Mouse (Mus musculus) MEL (cell line): ENCODE results near the gene Nckap5l. TPM values are rescaled to one million over a fixed set of nuclear protein-coding genes. Genes with fewer than 3 reads are reported as not detected.

Source experiments
- DNase-seq: peaks from one replicate; pipeline ENCODE4 v3.0.0; 2011; ENCODE audit warnings: low read depth, low spot score
- H3K27ac ChIP-seq: 2 replicates; pipeline ENCODE4 v1.5.1; 2012; ENCODE audit warnings: low read depth, mild to moderate bottlenecking, control low read depth, low read length, moderate library complexity; ENCODE audit not compliant: control insufficient read depth
- H3K27me3 ChIP-seq, 2 experiments: fragments of 150-350 bp in 1 of 2; sonication (generic) in 1 of 2; 2 replicates each; pipeline ENCODE4 v1.6.1; 2012; ENCODE audit warnings: low read length in 2 of 2, mild to moderate bottlenecking in 2 of 2, improper control_type of control experiment in 1 of 2, moderate library complexity in 1 of 2; ENCODE audit not compliant: insufficient read depth in 2 of 2, control insufficient read depth in 1 of 2
- H3K36me3 ChIP-seq, 2 experiments: 2 replicates each; pipeline ENCODE4 v1.6.1; 2012 to 2014; ENCODE audit warnings: low read length in 2 of 2, improper control_type of control experiment in 1 of 2, inconsistent platforms in 1 of 2, mild to moderate bottlenecking in 1 of 2; ENCODE audit not compliant: insufficient read depth in 2 of 2, control insufficient read depth in 1 of 2
- H3K4me1 ChIP-seq, 2 experiments: fragments of 150-350 bp in 1 of 2; sonication (generic) in 1 of 2; 2 replicates each; pipeline ENCODE4 v1.6.1; 2012; ENCODE audit warnings: low read length in 2 of 2, improper control_type of control experiment in 1 of 2, mild to moderate bottlenecking in 1 of 2; ENCODE audit not compliant: insufficient read depth in 2 of 2, control insufficient read depth in 1 of 2
- H3K4me3 ChIP-seq, 2 experiments: fragments of 150-350 bp in 1 of 2; sonication (generic) in 1 of 2; 2 replicates each; pipeline ENCODE4 v1.5.1; 2012; ENCODE audit warnings: low read depth in 2 of 2, low read length in 2 of 2, mild to moderate bottlenecking in 2 of 2, moderate library complexity in 2 of 2, control low read depth in 1 of 2, improper control_type of control experiment in 1 of 2; ENCODE audit not compliant: control insufficient read depth in 1 of 2, insufficient read depth in 1 of 2
- H3K79me2 ChIP-seq: 2 replicates; pipeline ENCODE4 v1.6.1; 2012; ENCODE audit warnings: mild to moderate bottlenecking, low read length, moderate library complexity; ENCODE audit not compliant: control insufficient read depth, poor library complexity, insufficient read depth
- H3K9ac ChIP-seq: 2 replicates; pipeline ENCODE4 v1.6.1; 2012; ENCODE audit warnings: low read depth, mild to moderate bottlenecking, control low read depth, low read length, moderate library complexity; ENCODE audit not compliant: control insufficient read depth, poor library complexity, severe bottlenecking
- H3K9me3 ChIP-seq: fragments of 150-350 bp; sonication (generic); replicated peaks from 2 replicates; pipeline ENCODE4 v1.6.1; 2012; ENCODE audit warnings: mild to moderate bottlenecking, low read length, improper control_type of control experiment, moderate library complexity; ENCODE audit not compliant: insufficient read depth
- ELF1 ChIP-seq: IDR thresholded peaks from 2 replicates; pipeline ENCODE4 v1.6.1; 2014; ENCODE audit warnings: low read depth, mild to moderate bottlenecking, inconsistent platforms, low read length, improper control_type of control experiment, moderate library complexity
- EP300 ChIP-seq, 2 experiments: IDR thresholded peaks; 2 replicates each; pipeline ENCODE4 v1.6.1; 2011; ENCODE audit warnings: improper control_type of control experiment in 2 of 2, low read length in 2 of 2, low read depth in 1 of 2, mild to moderate bottlenecking in 1 of 2
- ETS1 ChIP-seq: IDR thresholded peaks from 2 replicates; pipeline ENCODE4 v1.6.1; 2012; ENCODE audit warnings: low read depth, mild to moderate bottlenecking, inconsistent platforms, low read length, improper control_type of control experiment, moderate library complexity
- GATA1 ChIP-seq: IDR thresholded peaks from 2 replicates; pipeline ENCODE4 v1.6.1; 2011; ENCODE audit warnings: low read depth, low read length, improper control_type of control experiment
- KAT2A ChIP-seq: conservative IDR thresholded peaks from 2 replicates; pipeline ENCODE4 v1.6.1; 2012; ENCODE audit warnings: low read depth, low read length, improper control_type of control experiment, inconsistent platforms
- SIN3A ChIP-seq: IDR thresholded peaks from 2 replicates; pipeline ENCODE4 v1.6.1; 2012; ENCODE audit warnings: low read length, improper control_type of control experiment, inconsistent platforms
- SMC3 ChIP-seq: IDR thresholded peaks from 2 replicates; pipeline ENCODE4 v1.6.1; 2011; ENCODE audit warnings: low read depth, low read length, improper control_type of control experiment
- UBTF ChIP-seq: IDR thresholded peaks from 2 replicates; pipeline ENCODE4 v1.6.1; 2012; ENCODE audit warnings: low read depth, mild to moderate bottlenecking, inconsistent platforms, low read length, improper control_type of control experiment, moderate library complexity, borderline replicate concordance; ENCODE audit not compliant: insufficient read depth
- ZMIZ1 ChIP-seq: IDR thresholded peaks from 2 replicates; pipeline ENCODE4 v1.6.1; 2012; ENCODE audit warnings: low read depth, mild to moderate bottlenecking, inconsistent platforms, low read length, improper control_type of control experiment, moderate library complexity
- polyA plus RNA-seq, 2 experiments: library from polyadenylated mRNA; stranded (reverse) in 1 of 2; unstranded in 1 of 2; fragments of >175 nt in 1 of 2; fragments of >200 nt in 1 of 2; gene quantifications; 2 replicates each; pipeline versions ENCODE4 v1.2.1 to v1.2.4; 2012; ENCODE audit warnings: low replicate concordance in 2 of 2, low read depth in 1 of 2; ENCODE audit not compliant: insufficient read length in 2 of 2, insufficient read depth in 1 of 2, missing spikeins in 1 of 2
- total RNA-seq: library from RNA; depleted of rRNA; stranded (reverse); fragments of 300-350 nt; gene quantifications from 2 replicates; pipeline ENCODE4 v1.2.3, GENCODE M21; 2012

Nckap5l gene
- total and polyA plus RNA-seq, 3 experiments: 2.5 to 14.1 TPM; not detected in 1

- Histone ChIP-seq H3K4me1 (peaks cover 2 to 25% of the 10 kb centered on the region in 2 experiments; a peak in 3 of 4 replicates), H3K27me3 (peaks cover 0 to 2% of the 10 kb centered on the region in 2 experiments; a peak in 1 of 4 replicates), H3K36me3 (peaks cover 0 to 4% of the 10 kb centered on the region in 2 experiments; a peak in 2 of 4 replicates), H3K9me3 (no peaks in the 10 kb centered on the region), H3K27ac (no peak overlapping the region), H3K79me2 (no peaks in the 10 kb centered on the region), H3K9ac (no peak overlapping the region), H3K4me3 (no peak overlapping the region)
- no peak for TF ChIP-seq SMC3
- DNase-seq: no peak
These were observed 42.8 kb upstream of the Nckap5l start for GRCm38 (mm10) chr15:99500320-99500719.

- Histone ChIP-seq H3K4me3 (no peak overlapping the region), H3K27ac (no peak overlapping the region), H3K27me3 (peaks cover 0 to 2% of the 10 kb centered on the region in 2 experiments; a peak in 1 of 4 replicates), H3K9me3 (no peaks in the 10 kb centered on the region), H3K79me2 (no peaks in the 10 kb centered on the region), H3K9ac (no peak overlapping the region), H3K4me1 (peaks cover 2 to 25% of the 10 kb centered on the region in 2 experiments; a peak in 3 of 4 replicates), H3K36me3 (peaks cover 0 to 4% of the 10 kb centered on the region in 2 experiments; a peak in 2 of 4 replicates)
- TF ChIP-seq KAT2A (no peak), UBTF (no peak), ELF1 (no peak)
- no peak for DNase-seq
These were observed 42.2 kb upstream of the Nckap5l start for GRCm38 (mm10) chr15:99499726-99500125.

- H3K9me3 ChIP-seq: no peaks in the 10 kb centered on the region
- H3K79me2 ChIP-seq: no peaks in the 10 kb centered on the region
- peak; percentile 41 for DNase-seq
- H3K36me3 ChIP-seq: peaks cover 0 to 4% of the 10 kb centered on the region in 2 experiments; a peak in 2 of 4 replicates
- peaks cover 2 to 25% of the 10 kb centered on the region in 2 experiments; a peak in 3 of 4 replicates for H3K4me1 ChIP-seq
- TF ChIP-seq ETS1 (0 out of 2 replicates have a peak, but pooled peaks have one; percentile 8), ELF1 (no peak), EP300 (IDR thresholded peaks at IDR 0.05; ENCODE audit: low read depth in 1 of 2, low read length in 2 of 2) (no peak), ZMIZ1 (no peak), SIN3A (no peak), GATA1 (0 out of 2 replicates have a peak, but pooled peaks have one; percentile 33)
- TF ChIP-seq, all 39 proteins: peak for 2
- peaks cover under 1 to 3% of the 10 kb centered on the region in 2 experiments; a peak in 2 of 4 replicates for H3K27me3 ChIP-seq
- H3K9ac ChIP-seq: no peak overlapping the region; the same call in 1 of the 2 replicates
- no peak overlapping the region for H3K27ac ChIP-seq
- H3K4me3 ChIP-seq: no peak overlapping the region
These were observed 41.2 kb upstream of the Nckap5l start for GRCm38 (mm10) chr15:99498781-99499180.
